Mouse (Mus musculus) forebrain, postnatal 0 days (tissue): Measurements from ENCODE around the gene Ikzf5. TPM values are rescaled to one million over a fixed set of nuclear protein-coding genes. Genes with fewer than 3 reads are reported as not detected.

Source experiments
- ATAC-seq: fragments of 200-750 bp; cut with Nextera tagmentation; 2 replicates; pipeline ENCODE4 v1.8.0; 2017; ENCODE audit warnings: mild to moderate bottlenecking, moderate library complexity
- DNase-seq: peaks from one replicate; pipeline ENCODE4 v3.0.0-alpha.2; 2015
- H3K27ac ChIP-seq: fragments of 300-500 bp; sonication (generic); 2 replicates; pipeline ENCODE4 v1.5.1; 2014; ENCODE audit warnings: low read depth, mild to moderate bottlenecking, antibody characterized with exemption, low read length, moderate library complexity, mixed read lengths
- H3K27me3 ChIP-seq: fragments of 300-500 bp; sonication (generic); 2 replicates; pipeline ENCODE4 v1.6.1; 2014; ENCODE audit warnings: mild to moderate bottlenecking, low read length, mixed read lengths; ENCODE audit not compliant: insufficient read depth
- H3K36me3 ChIP-seq: fragments of 300-500 bp; sonication (generic); 2 replicates; pipeline ENCODE4 v1.6.1; 2014; ENCODE audit warnings: mild to moderate bottlenecking, moderate library complexity; ENCODE audit not compliant: insufficient read depth
- H3K4me1 ChIP-seq: fragments of 300-500 bp; sonication (generic); 2 replicates; pipeline ENCODE4 v1.6.1; 2014; ENCODE audit warnings: antibody characterized with exemption; ENCODE audit not compliant: insufficient read depth
- H3K4me2 ChIP-seq: fragments of 300-500 bp; sonication (generic); 2 replicates; pipeline ENCODE4 v1.6.1; 2014; ENCODE audit warnings: low read depth, mild to moderate bottlenecking, moderate library complexity
- H3K4me3 ChIP-seq: fragments of 300-500 bp; sonication (generic); 2 replicates; pipeline ENCODE4 v1.5.1; 2014; ENCODE audit warnings: low read depth, low read length, mixed read lengths
- H3K9ac ChIP-seq: fragments of 300-500 bp; sonication (generic); 2 replicates; pipeline ENCODE4 v1.6.1; 2014; ENCODE audit warnings: mild to moderate bottlenecking
- H3K9me3 ChIP-seq: fragments of 300-500 bp; sonication (generic); 2 replicates; pipeline ENCODE4 v1.6.1; 2016; ENCODE audit warnings: low read length
- CTCF ChIP-seq: sonication (generic); IDR thresholded peaks from 2 replicates; pipeline ENCODE4 v1.5.1; 2016; ENCODE audit warnings: antibody characterized with exemption, control low read depth, low read depth
- WGBS: fragments of 180-500 bp; shearing (Covaris S2); extraction: QIAGEN DNeasy Blood & Tissue Kit; methylation state at CpG from one replicate; pipeline ENCODE4 v1.1.7; 2014; 5-methylcytosine and 5-hydroxymethylcytosine counted together
- polyA plus RNA-seq: library from polyadenylated mRNA; unstranded; fragments of >200 nt; fragmentation: Nextera tagmentation; extraction: Ambion mirVana; gene quantifications from 2 replicates; pipeline ENCODE4 v1.2.1, GENCODE M21; 2015
- total RNA-seq: library from RNA; depleted of rRNA; stranded (reverse); fragments of >200 nt; gene quantifications from 2 replicates; pipeline ENCODE4 v1.2.3, GENCODE M21; 2014; rRNA removed

Gene Ikzf5
- total RNA-seq (18.8 and 20.8 TPM in 2 replicates), polyA plus RNA-seq (10.0 and 10.5 TPM in 2 replicates)

- H3K4me1 ChIP-seq: peaks cover 16% of the 10 kb centered on the region
- TF ChIP-seq CTCF: no peak
- no peaks in the 10 kb centered on the region for H3K27me3 ChIP-seq
- H3K27ac ChIP-seq: peak within 1 kb of the TSS; percentile 76
- H3K4me2 ChIP-seq: peak within 1 kb of the TSS; percentile 60
- H3K36me3 ChIP-seq: no peaks in the 10 kb centered on the region
- H3K9ac ChIP-seq: peak within 1 kb of the TSS; percentile 84
- ATAC-seq (peak; percentile 99), DNase-seq (peak; percentile 98)
- no peaks in the 10 kb centered on the region for H3K9me3 ChIP-seq
- under 1% methylated on average over 42 of the region's 42 CpGs for WGBS
- H3K4me3 ChIP-seq: peak within 1 kb of the TSS; percentile 73
These were observed at the start of gene Ikzf5, which contains the start of gene Acadsb for GRCm38 (mm10) chr7:131410416-131411058. TSS of gene Ikzf5 (minus strand) at chr7:131410521. TSS of gene Acadsb (plus strand) at chr7:131410601.

GRCm38 (mm10) chr7:131456714-131457113 lies 46.4 kb upstream of the Ikzf5 start:
- 0 out of 2 replicates have a peak, but pooled peaks cover under 1% of the 10 kb centered on the region for H3K27me3 ChIP-seq
- no peak overlapping the region for H3K9ac ChIP-seq
- H3K9me3 ChIP-seq: no peaks in the 10 kb centered on the region
- WGBS: 89% methylated on average over 5 of the region's 5 CpGs
- DNase-seq (no peak), ATAC-seq (no peak)
- H3K4me3 ChIP-seq: no peak overlapping the region
- H3K36me3 ChIP-seq: no peaks in the 10 kb centered on the region
- H3K4me2 ChIP-seq: no peak overlapping the region
- TF ChIP-seq CTCF: no peak
- no peak overlapping the region for H3K27ac ChIP-seq
- no peaks in the 10 kb centered on the region for H3K4me1 ChIP-seq

- H3K4me3 ChIP-seq: no peak overlapping the region
- ATAC-seq: no peak
These were observed 26.7 kb upstream of the Ikzf5 start for GRCm38 (mm10) chr7:131437051-131437450.

GRCm38 (mm10) chr7:131434276-131434675 lies 24.0 kb upstream of the Ikzf5 start:
- peak; percentile 40; the same call in 1 of the 2 replicates for TF ChIP-seq CTCF

More at GRCm38 (mm10) chr7:131437051-131437450, 26.7 kb upstream of the Ikzf5 start:
- no peak overlapping the region for H3K27ac ChIP-seq
- H3K9me3 ChIP-seq: no peaks in the 10 kb centered on the region
- DNase-seq: no peak
- H3K4me2 ChIP-seq: no peak overlapping the region
- H3K4me1 ChIP-seq: no peaks in the 10 kb centered on the region
- no peak for TF ChIP-seq CTCF
- H3K9ac ChIP-seq: no peak overlapping the region
- peaks cover 17% of the 10 kb centered on the region; the same call in 1 of the 2 replicates for H3K36me3 ChIP-seq
- H3K27me3 ChIP-seq: no peaks in the 10 kb centered on the region
- WGBS: 68% methylated on average over 3 of the region's 3 CpGs

GRCm38 (mm10) chr7:131432244-131432643 lies 21.9 kb upstream of the Ikzf5 start:
- no peak overlapping the region for H3K27ac ChIP-seq
- no peaks in the 10 kb centered on the region for H3K4me1 ChIP-seq
- H3K4me3 ChIP-seq: no peak overlapping the region
- ATAC-seq (peak; percentile 45; the same call in 1 of the 2 replicates), DNase-seq (peak; percentile 74)
- H3K27me3 ChIP-seq: no peaks in the 10 kb centered on the region
- no peaks in the 10 kb centered on the region for H3K9me3 ChIP-seq
- no peak overlapping the region for H3K9ac ChIP-seq
- H3K36me3 ChIP-seq: peaks cover 44% of the 10 kb centered on the region
- H3K4me2 ChIP-seq: no peak overlapping the region
- TF ChIP-seq CTCF: peak; percentile 78
- 12% methylated on average over 1 of the region's 1 CpGs for WGBS

More at GRCm38 (mm10) chr7:131434276-131434675, 24.0 kb upstream of the Ikzf5 start:
- DNase-seq (no peak), ATAC-seq (no peak)
- Histone ChIP-seq H3K4me1 (no peaks in the 10 kb centered on the region), H3K4me2 (no peak overlapping the region), H3K9me3 (no peaks in the 10 kb centered on the region), H3K36me3 (peaks cover 37% of the 10 kb centered on the region), H3K27me3 (no peaks in the 10 kb centered on the region), H3K27ac (no peak overlapping the region), H3K4me3 (no peak overlapping the region), H3K9ac (no peak overlapping the region)
- WGBS: 86% methylated on average over 1 of the region's 1 CpGs

GRCm38 (mm10) chr7:131427331-131427730 lies 17.0 kb upstream of the Ikzf5 start:
- Histone ChIP-seq H3K9me3 (no peaks in the 10 kb centered on the region), H3K4me3 (no peak overlapping the region), H3K9ac (no peak overlapping the region), H3K4me2 (no peak overlapping the region), H3K27me3 (no peaks in the 10 kb centered on the region), H3K36me3 (peaks cover 45% of the 10 kb centered on the region), H3K4me1 (no peaks in the 10 kb centered on the region), H3K27ac (no peak overlapping the region)
- TF ChIP-seq CTCF: no peak
- WGBS: 85% methylated on average over 5 of the region's 5 CpGs
- no peak for ATAC-seq
- no peak for DNase-seq

GRCm38 (mm10) chr7:131424912-131425311 lies 14.6 kb upstream of the Ikzf5 start:
- no peaks in the 10 kb centered on the region for H3K9me3 ChIP-seq
- ATAC-seq (no peak), DNase-seq (no peak)
- H3K4me2 ChIP-seq: no peak overlapping the region
- no peak overlapping the region for H3K9ac ChIP-seq
- H3K4me3 ChIP-seq: no peak overlapping the region
- peaks cover 28% of the 10 kb centered on the region for H3K36me3 ChIP-seq
- no peaks in the 10 kb centered on the region for H3K27me3 ChIP-seq
- no peak for TF ChIP-seq CTCF
- H3K4me1 ChIP-seq: no peaks in the 10 kb centered on the region
- WGBS: 83% methylated on average over 2 of the region's 2 CpGs
- no peak overlapping the region for H3K27ac ChIP-seq
